Mouse (Mus musculus): ENCODE results near the gene Baiap2l1.

DNA sequence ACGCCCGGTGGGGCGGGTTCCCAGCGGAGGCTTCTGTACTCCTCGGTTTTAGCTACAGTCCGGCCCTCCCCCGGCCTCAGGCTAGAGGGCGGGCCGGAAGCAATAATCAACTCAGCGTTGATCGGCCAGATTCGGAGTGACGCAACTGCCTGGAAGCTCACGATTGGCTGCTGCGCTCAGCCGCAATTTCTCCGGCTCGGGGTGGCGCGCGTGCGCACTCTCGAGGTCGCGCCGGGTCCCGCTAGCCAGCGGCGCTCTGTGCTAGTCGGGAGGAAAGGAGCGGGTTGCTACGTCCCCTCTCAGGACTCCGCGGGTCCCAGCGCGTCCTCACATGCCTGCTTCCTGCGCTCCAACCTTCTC lies 134.4 kb downstream of the Baiap2l1 start, which contains the start of gene Tecpr1:
- TF ChIP-seq CTCF (IDR thresholded peaks at IDR 0.05; ENCODE audit: low read depth, low read length) (no peak), TAL1 (conservative IDR thresholded peaks at IDR 0.05; ENCODE audit: low read depth, low read length) (no peak), GATA1 (IDR thresholded peaks at IDR 0.05; ENCODE audit: borderline replicate concordance, low read length) (no peak)
